Comparison of ENCODE assay signal across 32 mouse cellular contexts in the genomic region with DNA sequence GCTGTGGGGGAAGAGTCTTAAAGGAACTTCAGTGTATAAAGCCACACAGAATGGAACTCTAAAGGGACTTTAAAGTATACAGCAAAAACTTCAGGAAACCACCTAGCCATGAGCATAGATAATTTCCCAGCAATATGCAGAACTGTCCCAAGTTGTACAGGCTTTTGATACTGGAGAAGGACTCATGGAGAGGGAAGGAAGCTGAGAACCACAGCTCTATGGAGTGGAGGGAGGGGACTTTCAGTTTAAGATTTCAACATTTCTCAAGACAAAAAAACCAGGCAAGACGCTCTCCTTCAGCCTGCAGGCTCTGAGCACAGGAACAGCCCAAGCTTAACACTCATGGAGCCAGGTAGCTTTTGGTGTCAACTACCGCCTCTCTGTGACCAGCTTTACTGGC. TPM values are rescaled to one million over a fixed set of nuclear protein-coding genes. Genes with fewer than 3 reads are reported as not detected.
DNase-seq lines count a peak whose midpoint lies in the region; ATAC-seq lines count a peak whose summit lies in the region.
"Had no signal": no experiment of that assay in that cellular context is flagged by ENCODE, and none has a peak within 500 bp of the region (broad histone marks: within the 10 kb centered on the region; RNA-seq: fewer than 3 reads in every experiment).

No protein-coding gene starts in this region.

- intact Hi-C loops in heart, postnatal 36 days (cut with DNase I), result loop anchor here (5.0 kb wide), 1 partner anchor 39 kb away; no protein-coding TSS in a partner anchor

- peak overlapping the region; percentile 12; the same call in 1 of the 2 replicates for H3K27ac ChIP-seq in embryonic facial prominence, embryonic 15.5 days (replicated peaks)
- no peak overlapping the region for H3K27ac ChIP-seq in embryonic facial prominence, embryonic 10.5 days (replicated peaks)
- 0 out of 2 replicates have a peak overlapping the region, but pooled peaks have one; percentile 13 for H3K27ac ChIP-seq in neural tube, embryonic 13.5 days (replicated peaks)
- H3K27ac ChIP-seq in neural tube, embryonic 15.5 days (replicated peaks), result no peak overlapping the region
- H3K27ac ChIP-seq: embryonic facial prominence, embryonic 12.5 days; forebrain, embryonic 10.5 days; gastrocnemius, adult 2 months; heart, adult 2 months; heart, embryonic 13.5 days; hindbrain, embryonic 13.5 days; kidney, postnatal 0 days; midbrain, embryonic 13.5 days had no signal

- no peak overlapping the region for H3K4me2 ChIP-seq in embryonic facial prominence, embryonic 15.5 days (replicated peaks)
- H3K4me2 ChIP-seq in neural tube, embryonic 13.5 days, result no peak overlapping the region
- H3K4me2 ChIP-seq in neural tube, embryonic 15.5 days, result no peak overlapping the region
- H3K4me2 ChIP-seq: embryonic facial prominence, embryonic 12.5 days; heart, embryonic 13.5 days; hindbrain, embryonic 13.5 days; midbrain, embryonic 13.5 days had no signal

- H3K27me3 ChIP-seq in embryonic facial prominence, embryonic 15.5 days, result no peaks in the 10 kb centered on the region
- no peaks in the 10 kb centered on the region for H3K27me3 ChIP-seq in embryonic facial prominence, embryonic 10.5 days (replicated peaks; ENCODE audit: low read depth, poor library complexity, severe bottlenecking)
- H3K27me3 ChIP-seq in neural tube, embryonic 13.5 days, result no peaks in the 10 kb centered on the region
- H3K27me3 ChIP-seq in neural tube, embryonic 15.5 days (replicated peaks), result no peaks in the 10 kb centered on the region
- H3K27me3 ChIP-seq in megakaryocyte, embryonic 14.5 days (replicated peaks), result peaks cover 39% of the 10 kb centered on the region
- H3K27me3 ChIP-seq: embryonic facial prominence, embryonic 12.5 days; heart, embryonic 13.5 days; hindbrain, embryonic 13.5 days; midbrain, embryonic 13.5 days had no signal

- H3K9me3 ChIP-seq in embryonic facial prominence, embryonic 15.5 days (replicated peaks), result no peaks in the 10 kb centered on the region
- no peaks in the 10 kb centered on the region for H3K9me3 ChIP-seq in embryonic facial prominence, embryonic 10.5 days
- no peaks in the 10 kb centered on the region for H3K9me3 ChIP-seq in neural tube, embryonic 13.5 days
- no peaks in the 10 kb centered on the region for H3K9me3 ChIP-seq in neural tube, embryonic 15.5 days (replicated peaks)
- H3K9me3 ChIP-seq in megakaryocyte, embryonic 14.5 days, result no peaks in the 10 kb centered on the region
- H3K9me3 ChIP-seq: embryonic facial prominence, embryonic 12.5 days; forebrain, embryonic 10.5 days; heart, embryonic 13.5 days; hindbrain, embryonic 13.5 days; midbrain, embryonic 13.5 days had no signal

- 65% methylated on average over 2 of the region's 2 CpGs for WGBS in embryonic facial prominence, embryonic 15.5 days
- 89% methylated on average over 2 of the region's 2 CpGs for WGBS in embryonic facial prominence, embryonic 10.5 days
- WGBS in neural tube, embryonic 13.5 days, result 93% methylated on average over 2 of the region's 2 CpGs
- WGBS in neural tube, embryonic 15.5 days, result 89% methylated on average over 2 of the region's 2 CpGs

- no peaks in the 10 kb centered on the region for H3K36me3 ChIP-seq in embryonic facial prominence, embryonic 15.5 days
- H3K36me3 ChIP-seq in embryonic facial prominence, embryonic 10.5 days (replicated peaks), result peaks cover 17% of the 10 kb centered on the region; the same call in 1 of the 2 replicates
- H3K36me3 ChIP-seq in neural tube, embryonic 13.5 days, result 0 out of 2 replicates have a peak, but pooled peaks cover 6% of the 10 kb centered on the region
- H3K36me3 ChIP-seq in neural tube, embryonic 15.5 days, result no peaks in the 10 kb centered on the region
- H3K36me3 ChIP-seq in megakaryocyte, embryonic 14.5 days (replicated peaks; ENCODE audit: low read length), result no peaks in the 10 kb centered on the region
- H3K36me3 ChIP-seq: embryonic facial prominence, embryonic 12.5 days; G1E; heart, embryonic 13.5 days; hindbrain, embryonic 13.5 days; midbrain, embryonic 13.5 days had no signal

- DNase-seq in embryonic facial prominence, embryonic 10.5 days (ENCODE audit: low spot score), result no peak
- no peak for DNase-seq in heart, postnatal 36 days
- no peak for DNase-seq in T-cell, adult 2 months (ENCODE audit: low spot score)
- DNase-seq: adrenal gland, postnatal 25 days; cerebellum, adult 2 months; cerebellum, postnatal 14 days; gastrocnemius, adult 2 months; gastrocnemius, postnatal 36 days; heart, adult 2 months; heart, postnatal 10 days; kidney, adult 8-10 months; kidney, postnatal 4 days; lung, adult 18-20 months; lung, postnatal 10 days; retina, postnatal 1 day; right cerebral cortex, postnatal 25 days; thymus, adult 18-20 months; thymus, postnatal 25 days had no signal

- H3K4me1 ChIP-seq in embryonic facial prominence, embryonic 15.5 days, result peaks cover 47% of the 10 kb centered on the region
- H3K4me1 ChIP-seq in embryonic facial prominence, embryonic 10.5 days, result peaks cover 29% of the 10 kb centered on the region
- peaks cover 47% of the 10 kb centered on the region for H3K4me1 ChIP-seq in neural tube, embryonic 13.5 days (replicated peaks)
- H3K4me1 ChIP-seq in neural tube, embryonic 15.5 days, result peaks cover 26% of the 10 kb centered on the region
- H3K4me1 ChIP-seq in megakaryocyte, embryonic 14.5 days, result peaks cover 30% of the 10 kb centered on the region

- ATAC-seq in embryonic facial prominence, embryonic 15.5 days (ENCODE audit: insufficient number of reproducible peaks, low FRiP score, low TSS enrichment, low read depth), result no peak
- ATAC-seq in neural tube, embryonic 13.5 days (ENCODE audit: low read depth), result no peak
- no peak for ATAC-seq in neural tube, embryonic 15.5 days (ENCODE audit: low FRiP score)
- ATAC-seq in hematopoietic stem cell, adult 5-6 weeks (replicated peaks in 1 of 2; ENCODE audit: insufficient read depth in 1 of 2, low FRiP score in 2 of 2, low TSS enrichment in 1 of 2, low read depth in 1 of 2, poor library complexity in 2 of 2, severe bottlenecking in 2 of 2), result peak; percentile 30 to 38; a peak in 2 of 4 replicates
- ATAC-seq: forebrain, embryonic 16.5 days; intestine, embryonic 16.5 days; midbrain, embryonic 13.5 days had no signal

- no peak overlapping the region for H3K4me3 ChIP-seq in embryonic facial prominence, embryonic 15.5 days (replicated peaks)
- H3K4me3 ChIP-seq in embryonic facial prominence, embryonic 10.5 days, result no peak overlapping the region
- H3K4me3 ChIP-seq in neural tube, embryonic 13.5 days, result no peak overlapping the region
- H3K4me3 ChIP-seq in neural tube, embryonic 15.5 days (replicated peaks), result no peak overlapping the region
- H3K4me3 ChIP-seq in megakaryocyte, embryonic 14.5 days (replicated peaks), result peak overlapping the region; percentile 35
- H3K4me3 ChIP-seq: embryonic facial prominence, embryonic 12.5 days; forebrain, embryonic 10.5 days; gastrocnemius, adult 2 months; heart, adult 2 months; heart, embryonic 13.5 days; hindbrain, embryonic 13.5 days; midbrain, embryonic 13.5 days had no signal

- H3K9ac ChIP-seq in embryonic facial prominence, embryonic 15.5 days, result no peak overlapping the region
- no peak overlapping the region for H3K9ac ChIP-seq in neural tube, embryonic 13.5 days
- no peak overlapping the region for H3K9ac ChIP-seq in neural tube, embryonic 15.5 days (replicated peaks)
- H3K9ac ChIP-seq: embryonic facial prominence, embryonic 12.5 days; heart, embryonic 13.5 days; hindbrain, embryonic 13.5 days; midbrain, embryonic 13.5 days had no signal

RNA-seq across cellular contexts. Expression of gene Ldlrad3, which starts 4.7 kb away (rescaled TPM):
- 52.3 and 59.9 TPM in 2 replicates for polyA plus RNA-seq in embryonic facial prominence, embryonic 15.5 days (2015; fragmentation: Nextera tagmentation; extraction: Ambion mirVana)
- polyA plus RNA-seq in embryonic facial prominence, embryonic 10.5 days (2016; fragmentation: Nextera tagmentation; extraction: Ambion mirVana), result 56.0 and 56.5 TPM in 2 replicates
- 48.3 and 48.8 TPM in 2 replicates for polyA plus RNA-seq in neural tube, embryonic 13.5 days (2015; fragmentation: Nextera tagmentation; extraction: Ambion mirVana)
- polyA plus RNA-seq in neural tube, embryonic 15.5 days (2015; fragmentation: Nextera tagmentation; extraction: Ambion mirVana), result 30.7 and 32.6 TPM in 2 replicates
- 10.2 and 12.9 TPM in 2 replicates for total RNA-seq in hematopoietic stem cell, adult 5-6 weeks (2017)
- 0.22 TPM in 1 of 2 replicates, not detected in the other for polyA plus RNA-seq in megakaryocyte, embryonic 14.5 days (2012; ENCODE audit: insufficient read depth, low replicate concordance)
- total RNA-seq in heart, postnatal 36 days (2021), result 1 to 10 TPM; 3.8 to 4.4 TPM

Comparison
In these comparisons a context has a peak if more than half of its experiments do, and no peak if none do; other contexts are left out.
1. H3K27ac ChIP-seq: peak in embryonic facial prominence, embryonic 15.5 days (single experiment) and neural tube, embryonic 13.5 days (single experiment); none in embryonic facial prominence, embryonic 10.5 days (single experiment) and neural tube, embryonic 15.5 days (single experiment).
2. ATAC-seq: peak in hematopoietic stem cell, adult 5-6 weeks (2 of 2); none in embryonic facial prominence, embryonic 15.5 days (single experiment), neural tube, embryonic 13.5 days (single experiment) and neural tube, embryonic 15.5 days (single experiment).
3. RNA of gene Ldlrad3, which starts 4.7 kb away (polyA plus RNA-seq): 52.3 to 59.9 TPM in embryonic facial prominence, embryonic 15.5 days, 56.0 to 56.5 TPM in embryonic facial prominence, embryonic 10.5 days, 48.3 to 48.8 TPM in neural tube, embryonic 13.5 days and 30.7 to 32.6 TPM in neural tube, embryonic 15.5 days; 0.22 TPM in megakaryocyte, embryonic 14.5 days; every median in the first group is over 10 times any median in the second.